Mouse (Mus musculus) liver, embryonic 16.5 days (tissue): Measurements from ENCODE around the gene Tanc1. TPM values are rescaled to one million over a fixed set of nuclear protein-coding genes. Genes with fewer than 3 reads are reported as not detected.

Experiments
- ATAC-seq: fragments of 200-750 bp; cut with Nextera tagmentation; 2 replicates; pipeline ENCODE4 v1.8.0; 2017; ENCODE audit warnings: low read depth, mild to moderate bottlenecking, moderate number of reproducible peaks, moderate library complexity
- H3K27ac ChIP-seq: fragments of 300-500 bp; sonication (generic); 2 replicates; pipeline ENCODE4 v1.5.1; 2014; ENCODE audit warnings: mild to moderate bottlenecking, low read length
- H3K27me3 ChIP-seq: fragments of 300-500 bp; sonication (generic); 2 replicates; pipeline ENCODE4 v1.6.1; 2014; ENCODE audit warnings: low read depth, low read length, mixed read lengths; ENCODE audit not compliant: control insufficient read depth, insufficient read depth
- H3K36me3 ChIP-seq: fragments of 300-500 bp; sonication (generic); 2 replicates; pipeline ENCODE4 v1.6.1; 2014; ENCODE audit warnings: mild to moderate bottlenecking; ENCODE audit not compliant: control insufficient read depth, insufficient read depth
- H3K4me1 ChIP-seq: fragments of 300-500 bp; sonication (generic); 2 replicates; pipeline ENCODE4 v1.6.1; 2014; ENCODE audit warnings: low read depth, low read length, mixed read lengths; ENCODE audit not compliant: control insufficient read depth
- H3K4me2 ChIP-seq: fragments of 300-500 bp; sonication (generic); 2 replicates; pipeline ENCODE4 v1.6.1; 2014; ENCODE audit warnings: low read depth, low read length, mixed read lengths
- H3K4me3 ChIP-seq: fragments of 300-500 bp; sonication (generic); 2 replicates; pipeline ENCODE4 v1.5.1; 2014; ENCODE audit warnings: low read depth, mild to moderate bottlenecking, low read length
- H3K9ac ChIP-seq: fragments of 300-500 bp; sonication (generic); 2 replicates; pipeline ENCODE4 v1.6.1; 2014; ENCODE audit warnings: low read depth, low read length
- H3K9me3 ChIP-seq: fragments of 300-500 bp; sonication (generic); replicated peaks from 2 replicates; pipeline ENCODE4 v1.6.1; 2016; ENCODE audit warnings: low read length; ENCODE audit not compliant: control insufficient read depth
- WGBS: fragments of 180-500 bp; shearing (Covaris S2); extraction: QIAGEN DNeasy Blood & Tissue Kit; methylation state at CpG from one replicate; pipeline ENCODE4 v1.1.7; 2014; ENCODE audit not compliant: insufficient replicate concordance; 5-methylcytosine and 5-hydroxymethylcytosine counted together
- polyA plus RNA-seq: library from polyadenylated mRNA; unstranded; fragments of >200 nt; fragmentation: Nextera tagmentation; extraction: Ambion mirVana; gene quantifications from 2 replicates; pipeline ENCODE4 v1.2.1, GENCODE M21; 2015

Tanc1 gene
- polyA plus RNA-seq, 1 experiment from 2014 or later: 3.9 TPM

GRCm38 (mm10) chr2:59653306-59654165 is 41.7 kb downstream of the Tanc1 start:
- no peaks in the 10 kb centered on the region for H3K36me3 ChIP-seq
- no peaks in the 10 kb centered on the region for H3K27me3 ChIP-seq
- WGBS: 38% methylated on average over 8 of the region's 8 CpGs
- peak overlapping the region; percentile 33 for H3K27ac ChIP-seq
- H3K9me3 ChIP-seq: no peaks in the 10 kb centered on the region
- H3K4me2 ChIP-seq: no peak overlapping the region
- peak; percentile 85 for ATAC-seq
- H3K4me3 ChIP-seq: no peak overlapping the region
- no peaks in the 10 kb centered on the region for H3K4me1 ChIP-seq
- no peak overlapping the region for H3K9ac ChIP-seq

DNA sequence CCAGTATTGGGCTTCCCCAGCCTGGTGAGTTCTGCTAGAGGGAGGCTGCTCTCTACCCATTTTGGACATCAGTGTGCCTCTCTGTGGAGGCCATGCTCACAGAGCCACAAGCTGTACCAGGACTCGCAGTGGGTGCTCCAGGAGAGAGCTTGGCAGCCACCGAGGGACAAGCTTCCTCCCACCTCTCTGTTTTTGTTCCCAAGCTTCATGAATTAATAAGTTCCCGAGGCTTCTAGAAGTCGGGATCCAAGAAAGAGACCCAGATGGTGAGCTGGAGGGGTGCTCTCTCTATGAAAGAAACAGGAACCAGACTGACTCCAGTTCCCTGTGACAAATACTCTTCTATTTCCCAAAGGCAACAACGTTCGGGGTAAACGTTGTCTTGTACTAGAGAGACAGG is 43.6 kb downstream of the Tanc1 start:
- H3K27me3 ChIP-seq: no peaks in the 10 kb centered on the region
- no peaks in the 10 kb centered on the region for H3K9me3 ChIP-seq
- no peaks in the 10 kb centered on the region for H3K4me1 ChIP-seq
- H3K27ac ChIP-seq: no peak overlapping the region
- no peak for ATAC-seq
- no peak overlapping the region for H3K9ac ChIP-seq
- no peak overlapping the region for H3K4me2 ChIP-seq
- 52% methylated on average over 7 of the region's 7 CpGs for WGBS
- H3K4me3 ChIP-seq: no peak overlapping the region
- H3K36me3 ChIP-seq: no peaks in the 10 kb centered on the region

DNA sequence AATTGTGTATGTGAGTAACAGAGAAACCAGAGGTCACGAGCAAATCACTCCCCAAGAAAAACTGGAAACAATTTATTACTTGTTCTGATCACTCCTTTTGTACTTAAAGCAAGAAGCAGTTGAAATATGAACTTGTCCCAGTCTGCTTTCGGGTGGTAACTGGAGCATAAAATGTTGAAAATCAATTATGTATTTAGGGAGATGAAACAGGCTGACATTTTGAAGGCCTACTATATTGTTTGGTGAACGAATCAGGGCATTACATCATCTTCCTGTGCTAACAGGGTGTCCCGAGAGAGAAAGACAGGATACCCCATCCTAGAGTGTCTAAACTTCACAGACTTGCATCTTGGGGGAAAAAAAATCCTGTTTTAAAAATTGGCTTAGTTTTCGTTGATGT is 44.8 kb downstream of the Tanc1 start:
- no peaks in the 10 kb centered on the region for H3K4me1 ChIP-seq
- H3K36me3 ChIP-seq: no peaks in the 10 kb centered on the region
- WGBS: 36% methylated on average over 5 of the region's 5 CpGs
- H3K27me3 ChIP-seq: no peaks in the 10 kb centered on the region
- no peak for ATAC-seq
- no peaks in the 10 kb centered on the region for H3K9me3 ChIP-seq
- no peak overlapping the region for H3K4me3 ChIP-seq
- no peak overlapping the region for H3K9ac ChIP-seq
- H3K27ac ChIP-seq: no peak overlapping the region
- no peak overlapping the region for H3K4me2 ChIP-seq

DNA sequence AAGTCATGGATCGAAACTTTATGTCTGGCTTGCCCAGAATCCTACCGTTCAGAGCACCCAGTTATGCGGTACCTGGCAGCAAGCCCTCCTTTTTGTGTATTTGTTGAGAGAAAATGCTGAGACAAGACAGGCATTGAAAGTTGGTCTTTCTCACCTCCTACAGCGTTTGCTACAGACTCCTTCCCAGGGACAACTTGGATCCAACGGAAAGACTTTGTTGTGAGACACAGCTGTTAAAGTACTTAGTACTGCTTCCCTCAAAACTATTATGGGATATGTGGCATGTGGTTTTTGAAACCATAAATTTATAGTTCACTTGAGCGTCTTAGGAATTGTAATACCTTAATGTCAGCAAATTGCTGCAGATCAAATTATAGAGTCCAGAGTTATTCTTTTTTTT is 47.8 kb downstream of the Tanc1 start:
- Histone ChIP-seq H3K36me3 (no peaks in the 10 kb centered on the region), H3K27ac (no peak overlapping the region), H3K9ac (no peak overlapping the region), H3K9me3 (no peaks in the 10 kb centered on the region), H3K27me3 (no peaks in the 10 kb centered on the region), H3K4me2 (no peak overlapping the region), H3K4me3 (no peak overlapping the region), H3K4me1 (no peaks in the 10 kb centered on the region)
- WGBS: 65% methylated on average over 6 of the region's 6 CpGs
- no peak for ATAC-seq

GRCm38 (mm10) chr2:59660891-59661805 is 49.3 kb downstream of the Tanc1 start:
- H3K9ac ChIP-seq: no peak overlapping the region
- H3K27ac ChIP-seq: no peak overlapping the region
- no peak overlapping the region for H3K4me2 ChIP-seq
- no peak for ATAC-seq
- no peak overlapping the region for H3K4me3 ChIP-seq
- no peaks in the 10 kb centered on the region for H3K4me1 ChIP-seq
- H3K27me3 ChIP-seq: no peaks in the 10 kb centered on the region
- H3K9me3 ChIP-seq: no peaks in the 10 kb centered on the region
- no peaks in the 10 kb centered on the region for H3K36me3 ChIP-seq
- 61% methylated on average over 16 of the region's 16 CpGs for WGBS

- H3K36me3 ChIP-seq: no peaks in the 10 kb centered on the region
- H3K4me2 ChIP-seq: no peak overlapping the region
- no peak overlapping the region for H3K27ac ChIP-seq
- no peaks in the 10 kb centered on the region for H3K9me3 ChIP-seq
- no peaks in the 10 kb centered on the region for H3K4me1 ChIP-seq
- 54% methylated on average over 16 of the region's 16 CpGs for WGBS
- no peaks in the 10 kb centered on the region for H3K27me3 ChIP-seq
- H3K4me3 ChIP-seq: no peak overlapping the region
- no peak overlapping the region for H3K9ac ChIP-seq
- ATAC-seq: 0 out of 2 replicates have a peak, but pooled peaks have one; percentile 16
Measured at GRCm38 (mm10) chr2:59664803-59665567, 53.1 kb downstream of the Tanc1 start.

GRCm38 (mm10) chr2:59666533-59666932 is 54.7 kb downstream of the Tanc1 start:
- ATAC-seq: no peak
- no peaks in the 10 kb centered on the region for H3K36me3 ChIP-seq
- no peaks in the 10 kb centered on the region for H3K27me3 ChIP-seq
- H3K9me3 ChIP-seq: no peaks in the 10 kb centered on the region
- H3K4me3 ChIP-seq: no peak overlapping the region
- no peak overlapping the region for H3K27ac ChIP-seq
- H3K9ac ChIP-seq: no peak overlapping the region
- WGBS: 52% methylated on average over 5 of the region's 5 CpGs
- no peaks in the 10 kb centered on the region for H3K4me1 ChIP-seq
- no peak overlapping the region for H3K4me2 ChIP-seq

DNA sequence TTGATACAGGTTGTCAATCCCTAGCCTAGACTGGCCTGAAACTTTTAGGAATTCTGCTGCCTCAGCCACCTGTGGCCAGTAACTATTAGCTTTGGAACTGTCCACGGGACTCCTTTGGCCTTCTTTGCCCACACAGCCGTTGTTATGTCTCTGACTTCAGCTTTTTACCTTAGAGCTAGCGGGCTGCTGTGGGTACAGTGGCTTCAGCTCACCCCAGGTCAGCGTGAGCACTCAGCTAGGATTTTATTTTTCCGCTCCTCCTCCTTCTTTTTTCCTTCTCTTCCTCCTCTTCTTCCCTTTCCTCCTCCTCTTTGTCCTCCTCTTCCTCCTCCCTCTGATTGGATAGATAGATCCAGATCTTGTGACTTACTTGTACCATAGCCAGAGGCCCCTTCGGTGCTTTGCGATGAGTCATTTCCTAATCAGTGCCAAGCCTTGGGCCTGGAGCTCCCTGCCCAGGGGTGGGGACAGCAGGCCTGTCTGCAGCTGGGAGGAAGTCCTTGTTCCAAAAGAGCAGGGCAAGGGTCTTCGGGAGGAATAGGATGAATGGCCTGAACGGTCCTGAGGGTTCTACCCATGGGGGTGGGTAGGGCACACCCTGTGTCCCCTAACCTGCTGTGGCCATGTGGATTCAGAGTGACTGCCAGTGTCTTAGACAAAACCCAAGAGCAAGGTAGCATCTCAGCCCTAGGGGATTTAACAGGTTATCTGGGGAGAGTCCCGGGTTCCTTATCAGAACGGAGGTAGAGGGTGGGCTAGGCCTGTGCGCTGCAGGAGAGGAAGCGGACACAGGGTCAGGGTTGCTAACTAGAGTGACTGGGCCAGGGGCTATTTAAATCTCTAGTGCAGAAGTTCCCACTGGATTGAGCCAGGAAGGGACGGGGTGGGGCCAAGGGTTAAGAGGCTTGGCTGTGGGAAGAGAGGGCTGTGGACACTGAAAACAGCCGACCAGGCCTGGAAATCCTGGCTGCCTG is 58.5 kb downstream of the Tanc1 start:
- H3K27me3 ChIP-seq: no peaks in the 10 kb centered on the region
- H3K4me1 ChIP-seq: peaks cover 2% of the 10 kb centered on the region
- 24% methylated on average over 15 of the region's 15 CpGs for WGBS
- no peak overlapping the region for H3K4me3 ChIP-seq
- H3K27ac ChIP-seq: no peak overlapping the region; the same call in 1 of the 2 replicates
- no peak overlapping the region for H3K4me2 ChIP-seq
- peak; percentile 70 for ATAC-seq
- no peaks in the 10 kb centered on the region for H3K36me3 ChIP-seq
- H3K9me3 ChIP-seq: no peaks in the 10 kb centered on the region
- H3K9ac ChIP-seq: no peak overlapping the region
